Mouse (Mus musculus) heart, postnatal 25 days (tissue): ENCODE data around the gene Cstad. TPM values are rescaled to one million over a fixed set of nuclear protein-coding genes. Genes with fewer than 3 reads are reported as not detected.

Source experiments
- DNase-seq: peaks from one replicate; pipeline ENCODE4 v3.0.0; 2022; ENCODE audit warnings: low spot score
- intact Hi-C: fragments of 180-260 bp; cut with DNase I; formaldehyde crosslinking; loops from one replicate; pipeline ENCODE4 v1.15.1; 2025
- total RNA-seq, 2 experiments: library from RNA; stranded (reverse); gene quantifications; 2 replicates each; pipeline ENCODE4 v1.2.3; 2021

Cstad gene
- total RNA-seq, 2 experiments from 2014 or later, result 1.2 TPM

- intact Hi-C loops, result no loop called here
- DNase-seq, result no peak
Measured at GRCm38 (mm10) chr2:30655746-30656145, 60.9 kb downstream of the Cstad start.

GRCm38 (mm10) chr2:30656711-30657555 is 62.1 kb downstream of the Cstad start:
- DNase-seq, result no peak
- intact Hi-C loops, result no loop called here

- intact Hi-C loops, result loop anchor here (2.0 kb wide), 1 partner anchor 185 kb away; no protein-coding TSS in a partner anchor
- peak; percentile 47 for DNase-seq
Measured at GRCm38 (mm10) chr2:30657674-30658479, 63.0 kb downstream of the Cstad start.

DNA sequence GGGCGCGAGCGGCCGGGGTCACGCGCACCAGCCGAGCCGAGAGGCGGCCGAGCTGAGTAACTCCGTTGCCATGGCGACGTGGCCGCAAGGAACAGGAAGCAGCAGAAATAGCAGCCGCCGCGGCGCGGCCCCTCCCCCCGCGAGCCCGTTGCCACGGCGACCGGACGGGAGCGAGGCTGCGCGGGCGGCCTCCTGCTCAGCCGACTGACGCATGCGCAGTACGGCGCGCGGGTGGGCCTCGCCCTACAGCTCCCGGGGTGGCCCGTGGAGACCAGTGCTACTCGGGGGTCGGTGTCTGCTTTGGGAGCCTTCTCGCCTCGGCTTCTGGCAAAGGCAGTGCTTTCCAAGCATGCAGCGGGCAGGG is 63.6 kb downstream of the Cstad start:
- intact Hi-C loops, result loop anchor here (2.0 kb wide), 1 partner anchor 186 kb away; no protein-coding TSS in a partner anchor
- peak; percentile 99 for DNase-seq

Other genes with a start within 250 kb of the Cstad start
- 10 to 100 TPM; 39.7 to 40.3 TPM for gene Sh3glb2, start 235.7 kb upstream of the Cstad start, total RNA-seq
- gene Miga2, start 230.8 kb upstream of the Cstad start, total RNA-seq, result 10 to 100 TPM; 68.5 to 74.0 TPM
- 10 to 100 TPM in 1 of 2 experiments, 1 to 10 TPM in 1; 8.3 to 10.4 TPM for gene Dolpp1, start 202.8 kb upstream of the Cstad start, total RNA-seq
- 100 to 1,000 TPM; 433 to 486 TPM for gene Crat, start 179.2 kb upstream of the Cstad start, total RNA-seq
- gene Ptpa, start 179.0 kb upstream of the Cstad start, total RNA-seq, result 10 to 100 TPM; 91.2 to 92.3 TPM
- 1 to 10 TPM; 4.1 to 6.9 TPM for gene Ier5l, start 120.8 kb upstream of the Cstad start, total RNA-seq
- under 1 TPM; 0.26 to 0.70 TPM for gene 1700001O22Rik, start 208.6 kb downstream of the Cstad start, total RNA-seq
- gene Ntmt1, start 212.8 kb downstream of the Cstad start, total RNA-seq, result 10 to 100 TPM; 30.6 to 31.1 TPM
- gene Asb6, start 235.3 kb downstream of the Cstad start, total RNA-seq, result 1 to 10 TPM; 9.3 to 9.5 TPM
- 1 to 10 TPM in 1 of 2 experiments, under 1 TPM in 1; 0.61 to 1.9 TPM for gene Prrx2, start 239.9 kb downstream of the Cstad start, total RNA-seq